Mouse (Mus musculus): Measurements from ENCODE around the gene Nthl1. TPM values are rescaled to one million over a fixed set of nuclear protein-coding genes. Genes with fewer than 3 reads are reported as not detected.

Gene Nthl1
- 2.6 TPM for polyA plus RNA-seq (2017; shearing (Covaris generic))

GRCm38 (mm10) chr17:24632167-24632812 is at the start of gene Nthl1, which contains the start of gene Tsc2:
Gene Nthl1, plus strand, starts transcription at chr17:24632680.
Gene Tsc2, minus strand, starts transcription at chr17:24632630.

GRCm38 (mm10) chr17:24650070-24650616 is 17.7 kb downstream of the Nthl1 start, which contains the start of gene Slc9a3r2:
Gene Slc9a3r2, minus strand, starts transcription at chr17:24650327.

DNA sequence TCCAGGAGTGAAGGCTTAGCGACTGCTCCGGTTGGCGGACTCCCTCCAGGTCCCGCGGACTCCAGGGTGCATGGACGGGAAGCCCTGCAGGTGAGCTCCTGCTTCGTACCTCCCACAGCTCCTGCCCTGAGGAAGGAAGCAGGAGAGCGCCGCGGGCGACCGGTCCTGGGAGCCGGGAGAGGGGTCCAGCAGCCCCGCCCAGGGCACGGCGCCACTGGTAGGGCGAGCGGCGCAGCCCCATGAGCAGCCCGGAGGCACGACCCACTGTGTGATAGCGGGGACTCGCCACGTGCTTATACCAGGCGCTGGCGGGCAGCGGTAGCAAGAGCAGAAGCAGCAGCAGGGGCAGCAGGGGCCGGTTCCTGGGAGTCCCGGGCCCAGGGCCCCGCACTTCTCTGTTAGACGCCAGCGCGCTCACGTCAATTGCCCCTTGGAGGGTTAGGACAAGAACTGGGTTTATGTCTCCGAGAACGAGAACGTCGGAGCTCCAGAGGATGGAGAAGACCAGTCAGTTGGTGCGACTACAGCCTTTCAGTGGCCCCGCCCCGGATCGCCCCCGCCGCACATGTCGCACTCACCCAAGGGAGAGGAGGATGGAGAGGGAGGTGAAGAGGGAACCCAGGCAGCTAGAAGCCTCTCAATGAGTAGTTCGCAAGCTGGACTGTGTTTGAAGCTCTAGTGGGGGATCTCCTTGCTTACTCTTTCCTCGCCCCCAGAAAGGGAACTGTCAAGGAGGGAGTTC is 25.7 kb downstream of the Nthl1 start, which contains the start of gene Npw:
Gene Npw, minus strand, starts transcription at position 441 of the 742 bp plus-strand sequence.

DNA sequence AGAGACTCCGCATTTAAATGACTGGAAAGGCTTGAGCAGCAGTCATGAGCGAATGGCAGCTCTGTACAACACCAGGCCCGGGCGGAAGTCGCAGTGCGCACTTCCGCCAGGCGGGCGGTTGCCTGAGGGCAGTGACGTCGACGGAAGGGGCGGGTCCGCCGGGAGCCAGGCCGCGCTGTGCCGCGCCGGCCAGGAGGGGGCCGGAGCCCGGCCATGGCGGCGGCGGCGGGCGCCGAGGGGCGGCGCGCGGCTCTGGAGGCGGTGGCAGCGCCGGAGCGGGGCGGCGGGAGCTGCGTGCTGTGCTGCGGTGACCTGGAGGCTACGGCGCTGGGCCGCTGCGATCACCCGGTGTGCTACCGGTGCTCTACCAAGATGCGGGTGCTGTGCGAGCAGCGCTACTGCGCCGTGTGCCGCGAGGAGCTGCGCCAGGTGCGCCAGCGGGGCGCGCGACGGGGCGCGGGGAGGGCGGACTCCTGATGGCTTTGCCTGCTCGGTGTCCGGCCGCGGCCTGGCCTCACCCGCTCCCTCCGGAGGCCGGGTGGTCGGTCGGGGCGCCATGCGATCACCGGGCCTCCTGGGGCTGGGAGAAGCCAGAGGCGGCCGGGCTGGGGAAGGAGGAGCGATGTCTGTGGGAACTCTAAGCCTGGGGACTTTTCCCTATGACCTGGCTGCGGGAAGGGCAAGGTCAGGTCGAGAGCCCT is 37.2 kb downstream of the Nthl1 start, which contains the start of gene Zfp598:
Gene Zfp598, plus strand, starts transcription at position 143 of the 701 bp plus-strand sequence.

Other genes starting within 250 kb of the Nthl1 start
- gene Rnps1, start 218.1 kb upstream of the Nthl1 start, polyA plus RNA-seq (2017; shearing (Covaris generic)): 199 TPM
- 50.8 TPM for gene Eci1, start 206.0 kb upstream of the Nthl1 start, polyA plus RNA-seq (2017; shearing (Covaris generic))
- gene Dnase1l2, start 189.6 kb upstream of the Nthl1 start, polyA plus RNA-seq (2017; shearing (Covaris generic)): 2.9 TPM
- 99.5 TPM for gene E4f1, start 162.4 kb upstream of the Nthl1 start, polyA plus RNA-seq (2017; shearing (Covaris generic))
- 15.6 TPM for gene Pgp, start 162.3 kb upstream of the Nthl1 start, polyA plus RNA-seq (2017; shearing (Covaris generic))
- gene Bricd5, start 158.8 kb upstream of the Nthl1 start, polyA plus RNA-seq (2017; shearing (Covaris generic)): not detected
- 13.8 TPM for gene Mlst8, start 153.6 kb upstream of the Nthl1 start, polyA plus RNA-seq (2017; shearing (Covaris generic))
- gene Caskin1, start 144.1 kb upstream of the Nthl1 start, polyA plus RNA-seq (2017; shearing (Covaris generic)): 0.22 TPM
- gene Traf7, start 104.7 kb upstream of the Nthl1 start, polyA plus RNA-seq (2017; shearing (Covaris generic)): 67.3 TPM
- 2.9 TPM for gene Rab26, start 98.5 kb upstream of the Nthl1 start, polyA plus RNA-seq (2017; shearing (Covaris generic))
- gene Pkd1, start 82.8 kb upstream of the Nthl1 start, polyA plus RNA-seq (2017; shearing (Covaris generic)): 51.9 TPM
- gene Tsc2, start 50 bp upstream of the Nthl1 start, polyA plus RNA-seq (2017; shearing (Covaris generic)): 34.7 TPM
- 0.34 TPM for gene Slc9a3r2, start 17.6 kb downstream of the Nthl1 start, polyA plus RNA-seq (2017; shearing (Covaris generic))
- gene Npw, start 25.8 kb downstream of the Nthl1 start, polyA plus RNA-seq (2017; shearing (Covaris generic)): not detected
- gene Zfp598, start 37.0 kb downstream of the Nthl1 start, polyA plus RNA-seq (2017; shearing (Covaris generic)): 20.9 TPM
- 0.34 TPM for gene Syngr3, start 57.3 kb downstream of the Nthl1 start, polyA plus RNA-seq (2017; shearing (Covaris generic))
- gene Gfer, start 63.5 kb downstream of the Nthl1 start, polyA plus RNA-seq (2017; shearing (Covaris generic)): 30.1 TPM
- 1.4 TPM for gene Noxo1, start 63.6 kb downstream of the Nthl1 start, polyA plus RNA-seq (2017; shearing (Covaris generic))
- 40.1 TPM for gene Tbl3, start 75.0 kb downstream of the Nthl1 start, polyA plus RNA-seq (2017; shearing (Covaris generic))
- gene Rnf151, start 85.4 kb downstream of the Nthl1 start, polyA plus RNA-seq (2017; shearing (Covaris generic)): not detected
- gene Rps2, start 85.4 kb downstream of the Nthl1 start, polyA plus RNA-seq (2017; shearing (Covaris generic)): 937 TPM
- gene Ndufb10, start 91.8 kb downstream of the Nthl1 start, polyA plus RNA-seq (2017; shearing (Covaris generic)): 131 TPM
- gene Rpl3l, start 95.1 kb downstream of the Nthl1 start, polyA plus RNA-seq (2017; shearing (Covaris generic)): not detected
- gene Msrb1, start 104.0 kb downstream of the Nthl1 start, polyA plus RNA-seq (2017; shearing (Covaris generic)): 8.5 TPM
- gene Hs3st6, start 120.3 kb downstream of the Nthl1 start, polyA plus RNA-seq (2017; shearing (Covaris generic)): not detected
- gene Meiob, start 171.6 kb downstream of the Nthl1 start, polyA plus RNA-seq (2017; shearing (Covaris generic)): not detected
- 37.5 TPM for gene Hagh, start 207.5 kb downstream of the Nthl1 start, polyA plus RNA-seq (2017; shearing (Covaris generic))
- gene Fahd1, start 217.7 kb downstream of the Nthl1 start, polyA plus RNA-seq (2017; shearing (Covaris generic)): 0.34 TPM
- gene Igfals, start 233.3 kb downstream of the Nthl1 start, polyA plus RNA-seq (2017; shearing (Covaris generic)): not detected